Mouse (Mus musculus): ENCODE data around the gene Lrmda. TPM values are rescaled to one million over a fixed set of nuclear protein-coding genes. Genes with fewer than 3 reads are reported as not detected.

Lrmda gene
- polyA plus RNA-seq (2015; fragmentation: Nextera tagmentation; extraction: Ambion mirVana): 0.23 TPM in 1 of 2 replicates, not detected in the other

GRCm38 (mm10) chr14:22019252-22019948 lies at the start of gene Lrmda:
TSS of gene Lrmda (plus strand) at chr14:22019712.
- H3K27me3 ChIP-seq: peaks cover 41% of the 10 kb centered on the region
- peaks cover 12% of the 10 kb centered on the region for H3K4me1 ChIP-seq (replicated peaks)
- peak within 1 kb of the TSS; percentile 70 for H3K4me2 ChIP-seq (replicated peaks)
- peak within 1 kb of the TSS; percentile 35 for H3K4me3 ChIP-seq (replicated peaks)
- 3% methylated on average over 33 of the region's 33 CpGs for WGBS
- no peaks in the 10 kb centered on the region for H3K36me3 ChIP-seq
- peak within 1 kb of the TSS; percentile 59 for H3K9ac ChIP-seq (replicated peaks)
- H3K9me3 ChIP-seq: no peaks in the 10 kb centered on the region
- ATAC-seq: peak; percentile 75
- no peak within 1 kb of the TSS for H3K27ac ChIP-seq

DNA sequence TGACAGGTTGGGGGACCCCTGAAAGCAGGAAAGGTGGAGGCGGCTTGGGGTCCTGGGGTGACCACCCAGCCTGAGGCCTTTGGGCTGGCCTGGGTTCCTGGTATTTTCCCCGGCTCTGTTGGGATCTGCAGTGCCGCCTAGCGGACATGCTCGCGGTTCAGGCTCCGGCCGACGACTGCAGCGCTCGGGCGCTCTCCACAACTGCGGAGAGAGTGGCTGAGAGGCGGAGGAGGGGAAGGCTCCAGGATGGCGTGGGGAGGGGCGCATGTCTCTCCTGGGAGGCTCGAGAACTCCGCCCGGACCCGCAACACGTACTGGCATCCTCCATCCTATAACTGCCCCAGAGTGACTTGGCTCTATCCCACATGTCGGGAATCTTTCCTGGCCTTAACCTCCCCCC lies 38.0 kb upstream of the Lrmda start:
- Histone ChIP-seq H3K27ac (no peak overlapping the region), H3K4me1 (replicated peaks) (peaks cover 35% of the 10 kb centered on the region), H3K36me3 (peaks cover 11% of the 10 kb centered on the region; the same call in 1 of the 2 replicates), H3K9ac (replicated peaks) (no peak overlapping the region), H3K9me3 (peaks cover 3% of the 10 kb centered on the region; the same call in 1 of the 2 replicates), H3K27me3 (peaks cover 34% of the 10 kb centered on the region), H3K4me3 (replicated peaks) (peak overlapping the region; percentile 19; the same call in 1 of the 2 replicates), H3K4me2 (replicated peaks) (peak overlapping the region; percentile 66)
- ATAC-seq: peak; percentile 75
- 2% methylated on average over 22 of the region's 22 CpGs for WGBS

DNA sequence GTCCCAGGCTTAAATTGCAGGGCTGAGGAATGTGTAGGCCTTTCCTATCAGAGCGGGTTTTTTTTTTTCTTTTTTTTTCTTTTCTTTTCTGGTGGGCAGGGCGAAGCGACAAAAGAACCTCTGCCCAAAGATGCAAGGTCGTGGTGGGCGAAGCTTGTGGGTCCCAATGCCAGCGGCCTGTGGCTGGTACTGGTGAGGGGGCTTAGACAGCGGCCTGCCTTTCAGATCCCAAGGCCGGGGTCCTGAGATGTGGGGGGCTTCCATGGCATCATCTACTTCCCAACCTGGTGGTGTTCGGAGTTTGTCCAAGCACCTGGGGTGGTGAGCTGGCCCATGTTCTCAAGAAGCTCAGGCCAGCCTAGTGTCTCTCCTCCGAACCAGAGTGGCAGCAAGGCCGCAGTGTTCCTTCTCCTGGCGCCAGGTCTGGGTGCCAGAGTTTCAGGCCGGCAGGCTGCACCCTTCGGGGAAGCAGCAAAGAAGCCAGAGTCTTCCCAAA lies 37.4 kb upstream of the Lrmda start:
- no peaks in the 10 kb centered on the region for H3K9me3 ChIP-seq
- 10% methylated on average over 14 of the region's 14 CpGs for WGBS
- H3K27ac ChIP-seq: peak overlapping the region; percentile 45; the same call in 1 of the 2 replicates
- peaks cover 11% of the 10 kb centered on the region; the same call in 1 of the 2 replicates for H3K36me3 ChIP-seq
- peaks cover 42% of the 10 kb centered on the region for H3K4me1 ChIP-seq (replicated peaks)
- H3K4me3 ChIP-seq (replicated peaks): peak overlapping the region; percentile 45
- H3K9ac ChIP-seq (replicated peaks): peak overlapping the region; percentile 69
- peaks cover 34% of the 10 kb centered on the region for H3K27me3 ChIP-seq
- ATAC-seq: no peak
- H3K4me2 ChIP-seq (replicated peaks): peak overlapping the region; percentile 66

DNA sequence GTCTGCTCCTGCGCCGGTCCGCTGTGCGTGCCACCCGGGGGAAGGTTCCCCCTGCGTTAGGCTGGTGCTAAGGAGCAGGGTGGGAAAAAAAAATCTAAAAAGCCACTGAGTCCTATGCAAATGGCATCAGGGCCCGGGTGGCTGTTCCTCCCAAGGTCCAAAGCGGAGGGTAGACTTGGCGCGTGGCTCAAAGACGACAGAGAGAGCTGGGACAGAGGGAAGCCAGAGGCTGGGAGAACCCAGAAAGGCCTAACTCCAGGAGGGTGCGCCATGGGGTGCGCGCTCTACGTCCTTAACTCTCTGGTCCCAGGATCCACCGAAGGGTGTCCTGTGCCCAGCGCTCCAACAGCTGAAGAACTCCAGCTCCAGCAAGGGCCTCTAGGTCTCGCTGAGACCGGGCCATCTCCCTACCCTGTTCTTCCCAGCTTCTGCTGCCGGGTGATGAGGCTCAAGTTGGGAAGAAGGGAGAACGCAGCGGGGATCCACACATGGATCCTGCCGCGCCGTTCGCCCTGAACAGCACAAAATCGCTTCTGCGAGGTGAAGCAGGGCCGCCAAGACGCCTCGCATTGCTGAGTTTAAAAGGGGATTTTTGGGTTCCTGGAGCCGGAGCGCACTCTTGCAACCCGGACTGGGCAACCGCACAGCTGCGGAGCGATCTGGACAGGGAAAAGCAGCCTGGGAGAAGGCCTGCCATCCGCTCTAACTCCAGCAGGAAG lies 36.8 kb upstream of the Lrmda start:
- peak overlapping the region; percentile 45 for H3K4me3 ChIP-seq (replicated peaks)
- H3K27ac ChIP-seq: peak overlapping the region; percentile 70
- peak overlapping the region; percentile 69 for H3K9ac ChIP-seq (replicated peaks)
- peaks cover 42% of the 10 kb centered on the region for H3K4me1 ChIP-seq (replicated peaks)
- peaks cover 11% of the 10 kb centered on the region; the same call in 1 of the 2 replicates for H3K36me3 ChIP-seq
- peaks cover 34% of the 10 kb centered on the region for H3K27me3 ChIP-seq
- WGBS: 3% methylated on average over 38 of the region's 38 CpGs
- ATAC-seq: no peak
- H3K4me2 ChIP-seq (replicated peaks): peak overlapping the region; percentile 66
- no peaks in the 10 kb centered on the region for H3K9me3 ChIP-seq

GRCm38 (mm10) chr14:21983311-21983949 lies 36.1 kb upstream of the Lrmda start:
- Histone ChIP-seq H3K4me1 (replicated peaks) (peaks cover 42% of the 10 kb centered on the region), H3K4me3 (replicated peaks) (peak overlapping the region; percentile 45), H3K4me2 (replicated peaks) (peak overlapping the region; percentile 66), H3K27ac (peak overlapping the region; percentile 70), H3K36me3 (peaks cover 11% of the 10 kb centered on the region; the same call in 1 of the 2 replicates), H3K27me3 (peaks cover 34% of the 10 kb centered on the region), H3K9ac (replicated peaks) (peak overlapping the region; percentile 69), H3K9me3 (no peaks in the 10 kb centered on the region)
- 1% methylated on average over 22 of the region's 22 CpGs for WGBS
- ATAC-seq: no peak

- Histone ChIP-seq H3K36me3 (peaks cover 11% of the 10 kb centered on the region; the same call in 1 of the 2 replicates), H3K27me3 (peaks cover 34% of the 10 kb centered on the region), H3K4me1 (replicated peaks) (peaks cover 49% of the 10 kb centered on the region), H3K9me3 (no peaks in the 10 kb centered on the region), H3K27ac (peak overlapping the region; percentile 95), H3K9ac (replicated peaks) (peak overlapping the region; percentile 91), H3K4me2 (replicated peaks) (peak overlapping the region; percentile 83), H3K4me3 (replicated peaks) (peak overlapping the region; percentile 87)
- WGBS: 3% methylated on average over 18 of the region's 18 CpGs
- no peak for ATAC-seq
These were observed 35.4 kb upstream of the Lrmda start for GRCm38 (mm10) chr14:21983950-21984730.

DNA sequence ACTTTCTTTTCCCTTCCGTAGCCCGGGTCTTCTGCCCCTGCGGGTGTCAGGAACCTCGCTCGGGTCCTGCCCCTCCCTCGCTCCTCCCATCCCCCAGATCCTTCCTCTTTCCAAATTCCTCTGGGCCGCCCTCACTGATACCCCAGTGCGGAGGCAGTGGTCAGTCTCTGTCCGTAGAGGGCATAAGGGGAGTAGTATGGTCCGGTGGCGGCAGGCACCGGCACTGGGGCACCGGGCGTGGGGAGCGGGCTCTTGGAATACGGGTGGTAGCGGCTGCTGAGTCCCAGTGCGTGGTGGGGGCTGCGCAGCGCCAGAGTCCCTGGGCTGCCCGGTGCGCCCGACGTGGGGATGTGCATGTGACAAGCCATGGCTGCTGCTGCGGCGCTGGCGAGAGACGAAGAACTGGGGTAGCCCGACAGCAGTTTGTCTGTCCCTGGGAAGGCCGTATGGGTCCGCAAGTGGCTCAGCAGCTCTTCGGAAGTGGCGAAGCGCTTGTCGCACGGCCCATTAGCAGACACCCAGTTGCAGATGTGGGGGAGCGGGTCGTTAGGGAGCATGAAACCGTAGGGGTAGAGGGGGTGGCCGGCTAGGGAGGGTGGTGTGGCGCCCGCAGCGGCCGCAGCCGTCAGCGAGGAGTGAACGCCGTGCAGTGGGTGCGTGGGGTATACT lies 34.6 kb upstream of the Lrmda start:
- Histone ChIP-seq H3K27me3 (peaks cover 36% of the 10 kb centered on the region), H3K9me3 (no peaks in the 10 kb centered on the region), H3K4me2 (replicated peaks) (peak overlapping the region; percentile 83), H3K9ac (replicated peaks) (peak overlapping the region; percentile 91), H3K36me3 (peaks cover 11% of the 10 kb centered on the region; the same call in 1 of the 2 replicates), H3K4me1 (replicated peaks) (peaks cover 56% of the 10 kb centered on the region), H3K27ac (peak overlapping the region; percentile 95), H3K4me3 (replicated peaks) (peak overlapping the region; percentile 87)
- under 1% methylated on average over 49 of the region's 49 CpGs for WGBS
- ATAC-seq: no peak

DNA sequence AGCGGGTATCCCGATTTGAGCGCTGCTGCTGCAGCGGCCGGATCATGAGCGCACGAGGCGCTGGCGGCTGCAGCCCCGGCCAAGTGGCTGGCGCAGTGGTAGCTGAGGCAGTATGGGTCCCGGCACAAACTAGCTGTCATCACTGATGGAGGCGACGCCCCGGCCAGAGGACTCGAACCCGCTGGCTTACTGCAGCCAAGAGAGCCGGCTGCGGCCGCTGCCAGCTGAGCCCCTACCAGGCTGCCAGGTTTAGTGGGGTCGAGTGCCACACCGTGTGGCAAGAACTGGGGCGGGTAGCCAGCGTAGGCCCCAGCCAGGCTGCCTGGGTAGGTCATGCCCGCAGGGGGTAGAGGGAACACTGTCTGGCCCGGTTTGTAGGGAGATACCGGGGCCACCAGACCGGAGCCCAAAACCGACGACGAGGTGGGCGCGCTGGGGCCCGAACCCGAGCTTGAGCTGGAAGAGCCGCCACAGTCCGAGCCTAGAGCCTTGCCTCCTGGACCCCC lies 34.0 kb upstream of the Lrmda start:
- H3K9ac ChIP-seq (replicated peaks): peak overlapping the region; percentile 91
- peaks cover 38% of the 10 kb centered on the region for H3K27me3 ChIP-seq
- peaks cover 11% of the 10 kb centered on the region; the same call in 1 of the 2 replicates for H3K36me3 ChIP-seq
- WGBS: under 1% methylated on average over 37 of the region's 37 CpGs
- H3K9me3 ChIP-seq: no peaks in the 10 kb centered on the region
- peak overlapping the region; percentile 87 for H3K4me3 ChIP-seq (replicated peaks)
- peaks cover 62% of the 10 kb centered on the region for H3K4me1 ChIP-seq (replicated peaks)
- no peak for ATAC-seq
- H3K4me2 ChIP-seq (replicated peaks): peak overlapping the region; percentile 83
- H3K27ac ChIP-seq: peak overlapping the region; percentile 95

DNA sequence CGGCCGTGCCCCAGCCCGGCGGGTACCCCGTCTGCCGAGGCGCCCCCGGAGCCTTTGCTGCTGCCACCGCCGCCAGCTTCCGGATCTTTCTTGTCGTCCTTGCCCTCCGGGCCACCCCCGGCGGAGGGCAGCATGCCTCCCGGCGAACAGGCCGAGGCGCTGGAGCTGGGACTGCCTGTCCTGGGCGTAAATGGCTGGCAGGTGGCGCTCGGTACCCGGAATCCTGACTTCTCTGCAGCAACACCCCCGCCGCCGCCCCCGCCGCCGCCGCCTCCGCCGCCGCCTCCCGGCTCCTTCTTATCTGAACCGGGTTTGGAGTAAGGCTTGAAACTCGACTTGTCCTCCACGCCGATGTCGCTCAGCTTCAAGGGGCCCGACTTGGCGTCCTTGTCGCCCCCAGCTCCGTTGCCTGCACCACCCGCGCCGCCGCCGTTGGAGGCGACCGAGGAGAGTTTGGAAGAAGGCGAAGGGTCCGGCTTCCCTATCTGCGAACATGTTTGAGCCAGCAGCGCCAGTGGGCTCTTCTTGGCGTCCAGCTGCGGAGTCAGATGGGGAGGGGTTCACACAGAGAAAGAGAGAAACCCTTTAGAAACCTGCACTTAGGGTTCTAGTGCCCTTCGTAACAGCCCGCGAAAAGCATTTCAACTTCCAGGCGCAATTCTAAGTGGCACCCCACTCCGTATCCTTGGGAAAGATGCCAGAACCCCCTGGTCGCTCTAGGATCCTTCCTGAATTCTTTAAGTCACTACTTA lies 33.4 kb upstream of the Lrmda start:
- peaks cover 69% of the 10 kb centered on the region for H3K4me1 ChIP-seq (replicated peaks)
- WGBS: under 1% methylated on average over 62 of the region's 62 CpGs
- H3K9me3 ChIP-seq: no peaks in the 10 kb centered on the region
- 0 out of 2 replicates have a peak, but pooled peaks have one; percentile 9 for ATAC-seq
- peaks cover 42% of the 10 kb centered on the region for H3K27me3 ChIP-seq
- H3K9ac ChIP-seq (replicated peaks): peak overlapping the region; percentile 91
- peak overlapping the region; percentile 87 for H3K4me3 ChIP-seq (replicated peaks)
- H3K27ac ChIP-seq: peak overlapping the region; percentile 95
- H3K36me3 ChIP-seq: peaks cover 11% of the 10 kb centered on the region; the same call in 1 of the 2 replicates
- peak overlapping the region; percentile 83 for H3K4me2 ChIP-seq (replicated peaks)
